Mouse (Mus musculus): ENCODE results near the gene Cd247. TPM values are rescaled to one million over a fixed set of nuclear protein-coding genes. Genes with fewer than 3 reads are reported as not detected.

The Cd247 gene
- polyA plus RNA-seq, 1 experiment: 3.6 TPM

GRCm38 (mm10) chr1:165775518-165776294 lies 12.8 kb upstream of the Cd247 start:
- no peak for DNase-seq (ENCODE audit: low read depth)

GRCm38 (mm10) chr1:165779954-165780585 lies 8.4 kb upstream of the Cd247 start:
- DNase-seq (ENCODE audit: low read depth): no peak

GRCm38 (mm10) chr1:165780586-165781111 lies 7.8 kb upstream of the Cd247 start:
- DNase-seq (ENCODE audit: low read depth): no peak

GRCm38 (mm10) chr1:165781426-165781825 lies 7.1 kb upstream of the Cd247 start:
- DNase-seq (ENCODE audit: low read depth): no peak

- no peak for DNase-seq (ENCODE audit: low read depth)
These were observed 6.6 kb upstream of the Cd247 start for GRCm38 (mm10) chr1:165781911-165782310.

- no peak for DNase-seq (ENCODE audit: low read depth)
These were observed 2.2 kb upstream of the Cd247 start for GRCm38 (mm10) chr1:165786296-165786695.

- no peak for DNase-seq (ENCODE audit: low read depth)
These were observed 682 bp downstream of the Cd247 start for GRCm38 (mm10) chr1:165789066-165789660.

GRCm38 (mm10) chr1:165789963-165790362 lies 1.5 kb downstream of the Cd247 start:
- DNase-seq (ENCODE audit: low read depth): no peak

GRCm38 (mm10) chr1:165790461-165791210 lies 2.2 kb downstream of the Cd247 start:
- no peak for DNase-seq (ENCODE audit: low read depth)

GRCm38 (mm10) chr1:165791411-165791810 lies 2.9 kb downstream of the Cd247 start:
- no peak for DNase-seq (ENCODE audit: low read depth)

- no peak for DNase-seq (ENCODE audit: low read depth)
These were observed 13.3 kb downstream of the Cd247 start for GRCm38 (mm10) chr1:165801709-165802310.

GRCm38 (mm10) chr1:165803107-165803506 lies 14.6 kb downstream of the Cd247 start:
- no peak for DNase-seq (ENCODE audit: low read depth)

GRCm38 (mm10) chr1:165804133-165804532 lies 15.7 kb downstream of the Cd247 start:
- no peak for DNase-seq (ENCODE audit: low read depth)

GRCm38 (mm10) chr1:165810633-165811032 lies 22.2 kb downstream of the Cd247 start:
- DNase-seq (ENCODE audit: low read depth): no peak

GRCm38 (mm10) chr1:165811170-165811569 lies 22.7 kb downstream of the Cd247 start:
- DNase-seq (ENCODE audit: low read depth): no peak

GRCm38 (mm10) chr1:165812775-165813174 lies 24.3 kb downstream of the Cd247 start:
- DNase-seq (ENCODE audit: low read depth): no peak

GRCm38 (mm10) chr1:165814116-165814515 lies 25.6 kb downstream of the Cd247 start:
- no peak for DNase-seq (ENCODE audit: low read depth)

- no peak for DNase-seq (ENCODE audit: low read depth)
These were observed 26.2 kb downstream of the Cd247 start for GRCm38 (mm10) chr1:165814521-165815278.

GRCm38 (mm10) chr1:165816391-165816790 lies 27.9 kb downstream of the Cd247 start:
- no peak for DNase-seq (ENCODE audit: low read depth)

- no peak for DNase-seq (ENCODE audit: low read depth)
These were observed 28.8 kb downstream of the Cd247 start for GRCm38 (mm10) chr1:165817264-165817663.
